Comparison of ENCODE assay signal across 8 mouse cellular contexts in the genomic region with DNA sequence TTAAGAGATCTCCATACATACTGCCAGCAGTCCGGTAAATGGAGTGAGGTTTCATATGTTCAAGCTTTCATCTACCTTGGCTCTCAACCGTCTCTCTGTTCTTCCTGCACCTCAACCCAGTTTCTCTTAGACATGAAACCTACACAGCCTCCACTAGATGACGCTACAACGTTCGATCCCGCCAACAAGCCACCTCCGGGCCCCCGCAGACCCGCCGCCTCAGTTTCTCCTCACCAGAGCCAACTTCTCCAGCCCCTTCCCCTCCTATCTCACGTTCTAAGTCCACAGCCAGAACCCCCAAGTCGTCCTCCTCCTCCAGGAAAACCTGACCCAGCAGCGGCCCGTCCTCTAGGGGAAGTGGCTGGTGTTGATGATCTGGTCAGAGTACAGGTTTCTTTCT. TPM values are rescaled to one million over a fixed set of nuclear protein-coding genes. Genes with fewer than 3 reads are reported as not detected.
DNase-seq lines count a peak whose midpoint lies in the region; ATAC-seq and TF ChIP-seq lines count a peak whose summit lies in the region.

No protein-coding gene starts in this region.

- peak; percentile 87 for ATAC-seq in common myeloid progenitor, adult 5-6 weeks (replicated peaks; ENCODE audit: low read depth, poor library complexity, severe bottlenecking)
- ATAC-seq in limb, embryonic 12.5 days (ENCODE audit: insufficient number of reproducible peaks, insufficient read depth, low FRiP score, low TSS enrichment, low read depth): no peak
- ATAC-seq in midbrain, embryonic 11.5 days (ENCODE audit: low FRiP score): no peak

- no peaks in the 10 kb centered on the region for H3K27me3 ChIP-seq in limb, embryonic 12.5 days
- no peaks in the 10 kb centered on the region for H3K27me3 ChIP-seq in midbrain, embryonic 11.5 days (ENCODE audit: control insufficient read depth, insufficient read depth, low read length)

- H3K4me3 ChIP-seq in layer of hippocampus, adult 2 months: peak overlapping the region; percentile 54
- peak overlapping the region; percentile 50 for H3K4me3 ChIP-seq in limb, embryonic 12.5 days (replicated peaks)
- peak overlapping the region; percentile 62 for H3K4me3 ChIP-seq in midbrain, embryonic 11.5 days (ENCODE audit: low read depth, low read length)

- H3K4me1 ChIP-seq in limb, embryonic 12.5 days (replicated peaks): peaks cover 16% of the 10 kb centered on the region
- H3K4me1 ChIP-seq in midbrain, embryonic 11.5 days (ENCODE audit: control insufficient read depth, insufficient read depth, low read length): peaks cover 10% of the 10 kb centered on the region

- intact Hi-C loops in heart, postnatal 14 days (cut with DNase I): no loop called here

- H3K36me3 ChIP-seq in limb, embryonic 12.5 days: 0 out of 2 replicates have a peak, but pooled peaks cover 11% of the 10 kb centered on the region
- H3K36me3 ChIP-seq in midbrain, embryonic 11.5 days (ENCODE audit: control insufficient read depth, insufficient read depth, low read length): no peaks in the 10 kb centered on the region; the same call in 1 of the 2 replicates

- H3K27ac ChIP-seq in layer of hippocampus, adult 2 months: no peak overlapping the region
- H3K27ac ChIP-seq in limb, embryonic 12.5 days: no peak overlapping the region
- H3K27ac ChIP-seq in midbrain, embryonic 11.5 days (ENCODE audit: low read depth, low read length): no peak overlapping the region

- no peak for DNase-seq in layer of hippocampus, adult 2 months (ENCODE audit: low spot score in 2 of 2)
- DNase-seq in layer of hippocampus, adult 9-11 months: no peak
- peak; percentile 7 to 28 for DNase-seq in heart, postnatal 14 days
- peak; percentile 90 for DNase-seq in midbrain, embryonic 11.5 days (ENCODE audit: low spot score, missing footprints)
- peak; percentile 61 for DNase-seq in testis, postnatal 10 days (ENCODE audit: low spot score)
- DNase-seq in left cerebral cortex, adult 9 months (ENCODE audit: low spot score in 2 of 2): no peak

- H3K4me2 ChIP-seq in limb, embryonic 12.5 days: peak overlapping the region; percentile 73
- H3K4me2 ChIP-seq in midbrain, embryonic 11.5 days: peak overlapping the region; percentile 70

- no peaks in the 10 kb centered on the region for H3K9me3 ChIP-seq in limb, embryonic 12.5 days
- H3K9me3 ChIP-seq in midbrain, embryonic 11.5 days (ENCODE audit: control insufficient read depth, low read length): no peaks in the 10 kb centered on the region

- WGBS in limb, embryonic 12.5 days: 36% methylated on average over 14 of the region's 14 CpGs
- WGBS in midbrain, embryonic 11.5 days: 31% methylated on average over 14 of the region's 14 CpGs

- 0 out of 2 replicates have a peak overlapping the region, but pooled peaks have one; percentile 53 for H3K9ac ChIP-seq in limb, embryonic 12.5 days (replicated peaks)
- peak overlapping the region; percentile 78 for H3K9ac ChIP-seq in midbrain, embryonic 11.5 days (ENCODE audit: low read length)

- TF ChIP-seq CTCF in layer of hippocampus, adult 2 months (conservative IDR thresholded peaks at IDR 0.05): peak; percentile 70

RNA-seq across cellular contexts. Expression of gene Eef1a1, which starts 32.7 kb away (rescaled TPM):
- total RNA-seq in layer of hippocampus, adult 2 months (2021): 1,000 to 10,000 TPM; 3,119 to 3,317 TPM
- 14,048 and 16,425 TPM in 2 replicates for total RNA-seq in common myeloid progenitor, adult 5-6 weeks (2017)
- 1,000 to 10,000 TPM; 1,986 to 2,287 TPM for total RNA-seq in heart, postnatal 14 days (2021)
- 4,104 and 4,228 TPM in 2 replicates for polyA plus RNA-seq in limb, embryonic 12.5 days (2016; fragmentation: Nextera tagmentation; extraction: Ambion mirVana)
- polyA plus RNA-seq in midbrain, embryonic 11.5 days (2014; fragmentation: Nextera tagmentation; extraction: Ambion mirVana): 4,628 and 4,661 TPM in 2 replicates

Comparison
In these comparisons a context has a peak if more than half of its experiments do, and no peak if none do; other contexts are left out.
1. DNase-seq: peak in heart, postnatal 14 days (2 of 2), midbrain, embryonic 11.5 days (single experiment) and testis, postnatal 10 days (single experiment); none in layer of hippocampus, adult 2 months (0 of 2), layer of hippocampus, adult 9-11 months (single experiment) and left cerebral cortex, adult 9 months (0 of 2).
2. Peak in every context shown above with its lines, with median percentiles within 50 percentile points of each other: H3K4me3 ChIP-seq.